Mouse (Mus musculus): ENCODE data around the gene Dock9. TPM values are rescaled to one million over a fixed set of nuclear protein-coding genes. Genes with fewer than 3 reads are reported as not detected.

Gene Dock9
- polyA plus RNA-seq, 1 experiment from 2014 or later, result 13.7 TPM

- no peak for DNase-seq (ENCODE audit: low read depth, low spot score)
- ChIA-PET CTCF (interaction anchor here (1.1 kb wide), 1 partner anchor 18 kb away, joined by 5 read pairs; no protein-coding TSS in a partner anchor), POLR2A (no interaction called here)
- ATAC-seq, result no peak
- TF ChIP-seq CTCF (IDR thresholded peaks at IDR 0.05), result no peak
- H3K27me3 ChIP-seq, result no peaks in the 10 kb centered on the region
- in situ Hi-C loops (cut with MboI; ENCODE audit: low pct_unique_long_range_greater_than_20kb), result no loop called here
Observed at GRCm38 (mm10) chr14:121687274-121687673, 110.4 kb downstream of the Dock9 start.

DNA sequence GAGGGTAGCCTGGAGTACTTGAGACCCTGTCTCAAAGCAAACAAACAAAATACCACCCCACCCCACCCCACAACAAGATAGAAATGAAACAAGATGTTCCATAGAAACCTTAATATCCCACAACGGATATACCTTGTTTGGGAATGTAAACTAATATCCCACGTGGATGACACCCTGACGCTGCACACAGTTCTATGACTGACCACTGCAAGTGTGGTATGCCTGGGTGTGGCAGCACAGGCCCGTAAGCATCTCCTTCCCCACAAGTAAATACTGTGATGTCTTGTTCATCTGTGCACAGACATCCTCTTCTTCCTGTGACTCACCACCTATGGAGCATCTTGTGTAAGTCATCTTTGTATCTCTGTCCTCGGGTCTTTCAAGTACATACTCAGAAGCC is 118.7 kb downstream of the Dock9 start:
- CTCF ChIA-PET, result no interaction called here
- ATAC-seq, result no peak
- in situ Hi-C loops (cut with MboI; ENCODE audit: low pct_unique_long_range_greater_than_20kb), result no loop called here

DNA sequence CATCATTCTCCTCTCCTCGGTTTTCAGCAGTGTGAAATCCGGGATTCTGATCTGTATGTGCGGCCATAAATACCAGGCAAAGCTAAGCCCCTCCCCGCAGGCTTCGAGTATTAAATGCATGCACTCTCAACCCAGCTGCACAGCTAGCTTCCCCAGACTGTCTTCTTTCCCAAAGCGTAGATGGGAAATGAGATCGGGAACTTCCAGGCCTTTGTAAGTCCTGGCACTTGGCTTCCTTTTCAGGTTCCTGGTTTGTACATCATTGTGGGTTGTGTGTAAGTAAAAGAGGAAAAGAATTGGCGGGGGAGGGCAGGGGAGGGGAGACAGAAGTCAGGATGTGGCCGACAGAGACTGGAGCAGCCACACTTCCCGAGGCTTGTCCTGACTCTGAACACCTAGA is 119.2 kb downstream of the Dock9 start:
- no peak for ATAC-seq
- in situ Hi-C loops (cut with MboI; ENCODE audit: low pct_unique_long_range_greater_than_20kb), result no loop called here
- DNase-seq (ENCODE audit: low read depth, low spot score), result no peak
- CTCF ChIA-PET, result no interaction called here
- POLR2A ChIA-PET, result no interaction called here
- no peaks in the 10 kb centered on the region for H3K27me3 ChIP-seq
- TF ChIP-seq CTCF (IDR thresholded peaks at IDR 0.05), result no peak

More for the DNA sequence above, 118.7 kb downstream of the Dock9 start:
- no peak for TF ChIP-seq CTCF (IDR thresholded peaks at IDR 0.05)
- POLR2A ChIA-PET, result no interaction called here
- DNase-seq (ENCODE audit: low read depth, low spot score), result no peak
- no peaks in the 10 kb centered on the region for H3K27me3 ChIP-seq

DNA sequence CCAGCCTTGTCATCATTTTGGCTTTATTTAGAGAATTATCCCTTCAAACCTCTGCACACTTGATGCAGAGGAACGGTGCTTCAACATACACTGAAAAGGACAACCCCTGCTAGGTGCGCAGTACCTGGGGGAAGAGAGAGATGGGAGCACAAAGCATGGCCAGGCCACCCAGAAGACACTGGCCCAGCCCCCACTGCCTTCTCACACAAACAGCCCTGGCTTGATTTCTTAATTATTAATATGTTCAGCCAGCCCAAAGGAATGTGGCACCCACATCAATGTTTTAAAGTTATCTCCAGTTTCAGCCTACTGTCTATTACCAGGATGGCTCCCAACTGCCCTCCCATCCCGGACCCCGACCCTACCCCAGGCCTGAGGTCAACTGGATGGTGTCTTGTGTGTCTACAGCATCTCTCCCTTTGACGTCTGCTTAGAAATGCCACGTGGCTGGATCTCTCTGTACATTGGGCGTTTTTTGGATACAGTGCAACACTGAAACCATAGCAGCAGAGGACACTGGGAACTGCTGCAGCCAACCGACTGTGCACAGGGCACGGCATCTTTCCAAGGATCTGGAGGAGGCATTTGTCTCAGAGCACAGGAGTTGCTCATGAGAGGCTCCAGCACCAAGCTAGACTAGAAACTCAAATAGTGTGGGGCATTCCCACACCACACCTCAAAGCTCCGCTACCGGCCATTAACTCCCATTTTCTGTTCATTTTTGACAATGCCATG is 120.9 kb downstream of the Dock9 start:
- POLR2A ChIA-PET, result interaction anchor here (0.5 to 1.0 kb wide), 2 partner anchors 50 to 56 kb away, joined by 3 read pairs; no protein-coding TSS in a partner anchor

GRCm38 (mm10) chr14:121676121-121676591 is 121.5 kb downstream of the Dock9 start:
- in situ Hi-C loops (cut with MboI; ENCODE audit: low pct_unique_long_range_greater_than_20kb), result no loop called here
- ChIA-PET POLR2A (interaction anchor here (0.5 to 1.0 kb wide), 2 partner anchors 49 to 56 kb away, joined by 3 read pairs; no protein-coding TSS in a partner anchor), CTCF (no interaction called here)
- DNase-seq (ENCODE audit: low read depth, low spot score) (no peak), ATAC-seq (peak; percentile 37)
- no peaks in the 10 kb centered on the region for H3K27me3 ChIP-seq
- TF ChIP-seq CTCF (IDR thresholded peaks at IDR 0.05), result no peak

More for the DNA sequence above, 120.9 kb downstream of the Dock9 start:
- no peaks in the 10 kb centered on the region for H3K27me3 ChIP-seq
- in situ Hi-C loops (cut with MboI; ENCODE audit: low pct_unique_long_range_greater_than_20kb), result no loop called here
- TF ChIP-seq CTCF (IDR thresholded peaks at IDR 0.05), result no peak
- ATAC-seq (no peak), DNase-seq (ENCODE audit: low read depth, low spot score) (no peak)
- CTCF ChIA-PET, result interaction anchor here (1.2 kb wide), 1 partner anchor 15 kb away, joined by 3 read pairs; no protein-coding TSS in a partner anchor

- in situ Hi-C loops (cut with MboI; ENCODE audit: low pct_unique_long_range_greater_than_20kb), result no loop called here
- TF ChIP-seq CTCF (IDR thresholded peaks at IDR 0.05), result no peak
- DNase-seq (ENCODE audit: low read depth, low spot score) (no peak), ATAC-seq (peak; percentile 41)
- ChIA-PET POLR2A (no interaction called here), CTCF (no interaction called here)
- H3K27me3 ChIP-seq, result no peaks in the 10 kb centered on the region
Observed at GRCm38 (mm10) chr14:121675579-121675978, 122.1 kb downstream of the Dock9 start.

DNA sequence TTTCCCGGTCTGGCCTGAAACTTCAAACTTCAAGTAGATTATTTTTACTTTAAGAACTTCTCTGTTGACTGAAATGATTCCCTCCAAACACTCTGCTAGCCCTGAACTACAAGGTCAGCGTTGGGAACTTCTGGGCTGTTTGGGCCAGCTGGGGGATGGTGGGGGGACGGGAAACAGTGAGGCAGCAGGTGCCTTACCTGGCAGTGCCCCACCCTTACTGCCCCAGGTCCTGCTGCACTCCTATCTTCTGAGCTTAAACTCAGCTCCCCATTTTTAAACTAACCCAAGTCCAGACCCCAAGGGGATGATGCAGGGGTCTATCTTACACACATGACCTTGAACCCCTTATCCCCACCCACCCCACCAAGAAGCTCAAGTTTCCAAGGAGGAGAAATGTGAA is 122.5 kb downstream of the Dock9 start:
- in situ Hi-C loops (cut with MboI; ENCODE audit: low pct_unique_long_range_greater_than_20kb), result no loop called here
- DNase-seq (ENCODE audit: low read depth, low spot score) (no peak), ATAC-seq (no peak)
- H3K27me3 ChIP-seq, result no peaks in the 10 kb centered on the region
- CTCF ChIA-PET, result no interaction called here
- POLR2A ChIA-PET, result no interaction called here
- TF ChIP-seq CTCF (IDR thresholded peaks at IDR 0.05), result no peak

DNA sequence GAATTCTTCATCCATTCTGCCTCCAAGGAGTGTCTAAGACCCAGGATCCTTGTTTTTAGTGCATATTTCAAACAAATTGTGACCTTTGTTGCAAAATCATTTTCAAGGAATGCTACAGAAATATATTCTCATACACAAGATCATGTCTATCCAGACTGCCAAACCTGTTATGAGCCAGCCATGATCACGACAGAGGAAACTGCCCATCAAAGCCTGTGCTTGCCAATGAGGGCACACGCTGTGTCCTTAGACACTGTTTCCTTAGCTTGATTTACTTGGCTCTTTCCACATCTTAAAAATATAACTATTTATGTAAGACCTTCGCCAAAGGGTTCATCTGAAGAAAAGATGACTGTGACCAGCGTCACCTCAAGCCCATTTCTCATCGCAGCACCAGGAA is 127.6 kb downstream of the Dock9 start:
- CTCF ChIA-PET, result no interaction called here
- POLR2A ChIA-PET, result no interaction called here
- no peak for TF ChIP-seq CTCF (IDR thresholded peaks at IDR 0.05)
- H3K27me3 ChIP-seq, result no peaks in the 10 kb centered on the region
- DNase-seq (ENCODE audit: low read depth, low spot score) (no peak), ATAC-seq (no peak)
- in situ Hi-C loops (cut with MboI; ENCODE audit: low pct_unique_long_range_greater_than_20kb), result no loop called here

DNA sequence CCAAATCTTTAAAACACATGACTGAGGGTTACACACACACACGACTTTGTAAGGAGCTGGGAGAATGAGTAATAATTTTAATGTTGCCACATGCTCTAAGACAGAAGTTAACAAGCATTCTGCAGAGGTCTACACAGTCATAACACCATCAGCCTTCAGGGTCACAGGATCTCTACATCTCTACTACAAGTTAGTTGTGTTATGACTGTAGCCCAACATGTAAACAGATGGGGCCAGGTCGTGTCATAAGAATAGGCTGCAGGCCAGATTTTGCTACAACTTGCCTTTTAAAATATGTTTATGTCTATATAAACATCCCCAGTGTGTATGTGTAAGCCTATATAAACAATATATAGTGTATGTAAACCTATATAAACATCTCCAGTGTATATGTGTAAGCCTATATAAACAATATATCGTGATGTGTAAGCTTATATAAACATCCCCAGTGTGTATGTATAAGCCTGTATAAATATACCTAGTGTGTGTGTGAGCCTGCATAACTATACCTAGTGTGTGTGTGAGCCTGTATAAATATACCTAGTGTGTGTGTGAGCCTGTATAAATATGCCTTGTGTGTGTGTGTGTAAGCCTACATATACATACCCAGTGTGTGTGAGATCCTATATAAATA is 130.9 kb downstream of the Dock9 start:
- no peak for TF ChIP-seq CTCF (IDR thresholded peaks at IDR 0.05)
- in situ Hi-C loops (cut with MboI; ENCODE audit: low pct_unique_long_range_greater_than_20kb), result no loop called here
- POLR2A ChIA-PET, result no interaction called here
- CTCF ChIA-PET, result no interaction called here
- H3K27me3 ChIP-seq, result no peaks in the 10 kb centered on the region
- ATAC-seq, result no peak
- DNase-seq (ENCODE audit: low read depth, low spot score), result no peak

GRCm38 (mm10) chr14:121665693-121666273 is 131.9 kb downstream of the Dock9 start:
- in situ Hi-C loops (cut with MboI; ENCODE audit: low pct_unique_long_range_greater_than_20kb), result no loop called here
- DNase-seq (ENCODE audit: low read depth, low spot score), result no peak
- POLR2A ChIA-PET, result no interaction called here
- CTCF ChIA-PET, result interaction anchor here (0.9 kb wide), 1 partner anchor 17 kb away, joined by 3 read pairs; no protein-coding TSS in a partner anchor
- TF ChIP-seq CTCF (IDR thresholded peaks at IDR 0.05), result no peak
- no peaks in the 10 kb centered on the region for H3K27me3 ChIP-seq
- no peak for ATAC-seq

DNA sequence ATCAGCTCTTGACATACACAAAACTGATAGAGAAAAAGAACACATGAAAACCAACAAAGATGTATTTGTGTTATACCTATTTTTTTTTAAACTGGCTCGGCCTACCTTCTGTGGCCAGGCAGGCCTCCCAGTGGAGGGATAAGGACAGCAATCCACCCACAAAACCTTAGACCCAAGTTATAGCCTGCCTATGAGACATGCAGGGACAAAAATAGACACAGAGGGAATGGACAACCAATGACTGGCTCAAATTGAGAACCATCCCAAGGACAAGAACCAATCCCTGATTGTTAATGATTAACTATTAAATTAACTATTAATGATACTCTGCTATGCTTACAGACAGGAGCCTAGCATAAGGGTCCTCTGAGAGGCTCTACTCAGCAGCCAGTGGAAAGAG is 133.7 kb downstream of the Dock9 start:
- ATAC-seq, result no peak
- ChIA-PET CTCF (no interaction called here), POLR2A (no interaction called here)
- in situ Hi-C loops (cut with MboI; ENCODE audit: low pct_unique_long_range_greater_than_20kb), result no loop called here
- no peak for TF ChIP-seq CTCF (IDR thresholded peaks at IDR 0.05)
- no peak for DNase-seq (ENCODE audit: low read depth, low spot score)
- no peaks in the 10 kb centered on the region for H3K27me3 ChIP-seq
